Mouse (Mus musculus) CH12.LX (cell line): Measurements from ENCODE around the gene Paics. TPM values are rescaled to one million over a fixed set of nuclear protein-coding genes. Genes with fewer than 3 reads are reported as not detected.

Experiments
- DNase-seq: peaks from one replicate; pipeline ENCODE4 v3.0.0-alpha.2; 2013; ENCODE audit errors: extremely low read depth
- H3K27ac ChIP-seq: 2 replicates; pipeline ENCODE4 v1.5.1; 2012; ENCODE audit warnings: low read depth, mild to moderate bottlenecking, control low read depth, moderate library complexity; ENCODE audit not compliant: insufficient read depth
- H3K27me3 ChIP-seq: replicated peaks from 2 replicates; pipeline ENCODE3; 2012; ENCODE audit warnings: inconsistent platforms
- H3K36me3 ChIP-seq, 2 experiments: replicated peaks in 1 of 2; 2 replicates each; pipeline versions ENCODE3 to v1.6.1; 2012; ENCODE audit warnings: inconsistent platforms in 1 of 2, low read length in 1 of 2, mild to moderate bottlenecking in 1 of 2, mixed read lengths in 1 of 2, moderate library complexity in 1 of 2; ENCODE audit not compliant: control insufficient read depth in 1 of 2, insufficient read depth in 1 of 2
- H3K4me1 ChIP-seq, 2 experiments: 2 replicates each; pipeline ENCODE4 v1.6.1; 2012; ENCODE audit warnings: inconsistent platforms in 1 of 2, moderate library complexity in 1 of 2; ENCODE audit not compliant: insufficient read depth in 2 of 2, control insufficient read depth in 1 of 2
- H3K4me2 ChIP-seq: 2 replicates; pipeline ENCODE4 v1.6.1; 2012; ENCODE audit warnings: low read depth, mild to moderate bottlenecking, control low read depth; ENCODE audit not compliant: poor library complexity, insufficient read depth, severe bottlenecking
- H3K4me3 ChIP-seq, 3 experiments: fragments of 150-350 bp in 1 of 3; sonication (generic) in 1 of 3; replicated peaks in 1 of 3; 2 replicates each; pipeline versions ENCODE3 to v1.5.1; 2011 to 2012; ENCODE audit warnings: low read depth in 2 of 3, low read length in 2 of 3, mild to moderate bottlenecking in 2 of 3, moderate library complexity in 2 of 3, control low read depth in 1 of 3, improper control_type of control experiment in 1 of 3, inconsistent platforms in 1 of 3, mixed read lengths in 1 of 3; ENCODE audit not compliant: poor library complexity in 1 of 3
- H3K79me2 ChIP-seq: replicated peaks from 2 replicates; pipeline ENCODE4 v1.6.1; 2012; ENCODE audit warnings: mild to moderate bottlenecking, moderate library complexity; ENCODE audit not compliant: control insufficient read depth, poor library complexity, insufficient read depth, severe bottlenecking; ENCODE audit errors: extremely low read depth
- H3K9ac ChIP-seq: 2 replicates; pipeline ENCODE4 v1.6.1; 2012; ENCODE audit warnings: low read depth, mild to moderate bottlenecking, control low read depth, moderate library complexity; ENCODE audit not compliant: insufficient read depth
- H3K9me3 ChIP-seq: replicated peaks from 2 replicates; pipeline ENCODE3; 2012; ENCODE audit warnings: low read length, inconsistent platforms, mixed read lengths
- BHLHE40 ChIP-seq: IDR thresholded peaks from 2 replicates; pipeline ENCODE4 v1.6.1; 2011; ENCODE audit warnings: mild to moderate bottlenecking, low read depth, low read length, improper control_type of control experiment
- CHD1 ChIP-seq: IDR thresholded peaks from 2 replicates; pipeline ENCODE4 v1.6.1; 2012; ENCODE audit warnings: low read depth, low read length, improper control_type of control experiment, inconsistent platforms
- CHD2 ChIP-seq: IDR thresholded peaks from 2 replicates; pipeline ENCODE4 v1.6.1; 2011; ENCODE audit warnings: low read length, improper control_type of control experiment
- ELF1 ChIP-seq: IDR thresholded peaks from 2 replicates; pipeline ENCODE4 v1.6.1; 2014; ENCODE audit warnings: low read depth, mild to moderate bottlenecking, inconsistent platforms, low read length, improper control_type of control experiment
- HCFC1 ChIP-seq: IDR thresholded peaks from 2 replicates; pipeline ENCODE4 v1.6.1; 2012; ENCODE audit warnings: low read depth, mild to moderate bottlenecking, inconsistent platforms, low read length, improper control_type of control experiment
- IRF4 ChIP-seq: IDR thresholded peaks from 2 replicates; pipeline ENCODE4 v1.6.1; 2014; ENCODE audit warnings: low read depth, mild to moderate bottlenecking, inconsistent platforms, low read length, improper control_type of control experiment
- MAFK ChIP-seq: IDR thresholded peaks from 2 replicates; pipeline ENCODE4 v1.6.1; 2011; ENCODE audit warnings: low read length, improper control_type of control experiment; ENCODE audit not compliant: insufficient replicate concordance
- MAX ChIP-seq: IDR thresholded peaks from 2 replicates; pipeline ENCODE4 v1.6.1; 2011; ENCODE audit warnings: low read length, improper control_type of control experiment
- MAZ ChIP-seq: IDR thresholded peaks from 2 replicates; pipeline ENCODE4 v1.6.1; 2012; ENCODE audit warnings: low read depth, mild to moderate bottlenecking, inconsistent platforms, low read length, improper control_type of control experiment, moderate library complexity
- MXI1 ChIP-seq: IDR thresholded peaks from 2 replicates; pipeline ENCODE4 v1.6.1; 2011; ENCODE audit warnings: mild to moderate bottlenecking, low read depth, low read length, improper control_type of control experiment
- SIN3A ChIP-seq: IDR thresholded peaks from 2 replicates; pipeline ENCODE4 v1.6.1; 2012; ENCODE audit warnings: low read length, improper control_type of control experiment, inconsistent platforms
- TBP ChIP-seq: conservative IDR thresholded peaks from 2 replicates; pipeline ENCODE4 v1.6.1; 2011; ENCODE audit warnings: low read depth, low read length, improper control_type of control experiment
- TCF12 ChIP-seq: IDR thresholded peaks from 2 replicates; pipeline ENCODE4 v1.6.1; 2014; ENCODE audit warnings: low read depth, mild to moderate bottlenecking, inconsistent platforms, low read length, improper control_type of control experiment
- UBTF ChIP-seq: IDR thresholded peaks from 2 replicates; pipeline ENCODE4 v1.6.1; 2012; ENCODE audit warnings: low read depth, mild to moderate bottlenecking, inconsistent platforms, low read length, improper control_type of control experiment, moderate library complexity
- USF1 ChIP-seq: IDR thresholded peaks from 2 replicates; pipeline ENCODE4 v1.6.1; 2014; ENCODE audit warnings: low read depth, mild to moderate bottlenecking, inconsistent platforms, low read length, improper control_type of control experiment
- ZC3H11A ChIP-seq: IDR thresholded peaks from 2 replicates; pipeline ENCODE4 v1.6.1; 2012; ENCODE audit warnings: low read depth, mild to moderate bottlenecking, inconsistent platforms, low read length, improper control_type of control experiment
- ZKSCAN1 ChIP-seq: IDR thresholded peaks from 2 replicates; pipeline ENCODE4 v1.6.1; 2012; ENCODE audit warnings: low read depth, inconsistent platforms, low read length, improper control_type of control experiment, borderline replicate concordance
- ZMIZ1 ChIP-seq: IDR thresholded peaks from 2 replicates; pipeline ENCODE4 v1.6.1; 2012; ENCODE audit warnings: low read depth, mild to moderate bottlenecking, inconsistent platforms, low read length, improper control_type of control experiment
- dilution Hi-C: fragments of 300-500 bp; cut with MboI; formaldehyde crosslinking; loops from 2 replicates; pipeline ENCODE4 v1.14.3; 2020; ENCODE audit warnings: low sequenced_read_pairs; ENCODE audit not compliant: extremely low pct_unique_long_range_greater_than_20kb, extremely low pct_ligation_motif_present
- in situ Hi-C: fragments of 300-500 bp; cut with MboI; formaldehyde crosslinking; loops from 3 replicates; pipeline ENCODE4 v1.14.3; 2019; ENCODE audit warnings: low sequenced_read_pairs, low pct_ligation_motif_present, low pct_unique_long_range_greater_than_20kb, mixed read lengths
- polyA plus RNA-seq: library from polyadenylated mRNA; unstranded; fragments of >175 nt; gene quantifications from 2 replicates; pipeline ENCODE4 v1.2.1, GENCODE M21; 2012; ENCODE audit warnings: low read depth; ENCODE audit not compliant: insufficient read length
- total RNA-seq, 2 experiments: library from RNA; depleted of rRNA; stranded (reverse); fragments of 300-350 nt in 1 of 2; fragments of >200 nt in 1 of 2; gene quantifications; 2 replicates each; pipeline ENCODE4 v1.2.3; 2012 to 2014

Paics gene
- total and polyA plus RNA-seq, 3 experiments, result 259 to 440 (median 274) TPM

DNA sequence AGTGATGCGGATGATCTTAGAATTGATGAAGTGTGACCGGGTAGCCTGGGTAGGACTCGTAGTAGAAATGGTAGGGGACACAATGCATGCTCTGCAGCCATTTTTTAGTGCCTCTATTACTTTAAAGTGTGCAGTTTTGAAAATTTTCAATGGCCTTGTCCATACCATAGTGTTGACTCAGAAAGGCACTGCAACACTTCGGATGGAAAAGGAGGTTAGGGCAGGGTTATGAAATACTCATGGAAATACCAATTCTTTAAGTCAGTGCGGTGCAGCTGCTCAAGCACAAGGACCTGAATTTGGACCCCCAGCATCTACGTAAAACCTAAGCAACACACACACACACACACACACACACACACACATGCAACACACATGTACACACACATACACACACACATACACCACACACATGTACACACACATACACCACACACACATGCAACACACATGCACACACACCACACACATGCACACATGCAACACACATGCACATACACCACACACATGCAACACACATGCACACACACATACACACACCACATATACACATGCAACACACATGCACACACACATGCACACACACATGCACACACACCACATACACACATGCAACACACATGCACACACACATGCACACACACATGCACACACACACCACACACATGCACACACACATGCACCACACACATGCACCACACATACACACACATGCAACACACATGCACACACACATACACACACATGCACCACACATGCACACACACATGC is 53.1 kb downstream of the Paics start, which contains the start of gene Arl9:
Gene Arl9 (plus strand): TSS at position 5 of the 771 bp plus-strand sequence.
- dilution Hi-C loops, result no loop called here
- H3K9ac ChIP-seq, result no peak within 1 kb of the TSS
- peaks cover 0 to 4% of the 10 kb centered on the region in 2 experiments; a peak in 1 of 4 replicates for H3K4me1 ChIP-seq
- DNase-seq, result no peak
- H3K36me3 ChIP-seq, result peaks cover 16 to 60% of the 10 kb centered on the region in 2 experiments
- no peaks in the 10 kb centered on the region for H3K27me3 ChIP-seq
- H3K27ac ChIP-seq, result no peak within 1 kb of the TSS; the same call in 1 of the 2 replicates
- no peaks in the 10 kb centered on the region for H3K79me2 ChIP-seq
- in situ Hi-C loops, result no loop called here
- no peak within 1 kb of the TSS for H3K4me3 ChIP-seq
- no peaks in the 10 kb centered on the region for H3K9me3 ChIP-seq
- TF ChIP-seq BHLHE40 (no peak), CHD2 (no peak), ZC3H11A (no peak), ELF1 (no peak), TBP (no peak), MAZ (no peak), UBTF (no peak)
- no peak within 1 kb of the TSS for H3K4me2 ChIP-seq

DNA sequence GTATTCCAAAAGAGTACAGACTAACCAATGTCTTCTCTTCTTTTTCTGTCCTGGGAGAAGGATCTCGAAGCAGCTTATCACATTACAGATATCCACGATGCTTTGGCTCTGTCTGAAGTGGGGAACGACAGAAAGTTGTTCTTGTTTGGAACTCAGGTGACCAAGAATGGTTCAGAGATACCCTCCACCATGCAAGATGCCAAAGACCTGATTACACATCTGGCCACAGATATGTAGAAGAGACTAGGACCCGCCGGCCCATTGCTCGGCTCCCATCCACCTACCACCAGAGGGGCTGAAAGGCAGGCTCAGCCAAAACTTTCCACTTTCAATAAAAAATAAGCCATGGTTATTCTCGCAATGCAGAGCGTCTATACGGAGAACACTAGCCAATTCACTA is 59.2 kb downstream of the Paics start:
- dilution Hi-C loops, result no loop called here
- Histone ChIP-seq H3K36me3 (peaks cover 0 to 24% of the 10 kb centered on the region in 2 experiments), H3K4me3 (no peak overlapping the region), H3K9me3 (no peaks in the 10 kb centered on the region), H3K27me3 (no peaks in the 10 kb centered on the region), H3K4me2 (no peak overlapping the region), H3K9ac (no peak overlapping the region), H3K79me2 (no peaks in the 10 kb centered on the region), H3K27ac (no peak overlapping the region), H3K4me1 (peaks cover 0 to 10% of the 10 kb centered on the region in 2 experiments; a peak in 2 of 4 replicates)
- in situ Hi-C loops, result loop anchor here (10.0 kb wide), 1 partner anchor 184 kb away; no protein-coding TSS in a partner anchor
- TF ChIP-seq ZMIZ1 (no peak), IRF4 (no peak), MXI1 (no peak), SIN3A (no peak), HCFC1 (no peak), CHD1 (no peak), MAFK (no peak), TCF12 (no peak), USF1 (no peak), ZKSCAN1 (no peak), MAX (no peak), ZC3H11A (no peak)
- DNase-seq, result no peak
